Mouse (Mus musculus) forelimb bud, embryonic 11.5 days (tissue): ENCODE data around the gene Gpa33.

Experiments used
- DNase-seq: peaks from one replicate; pipeline ENCODE4 v3.0.0-alpha.2; 2012; ENCODE audit warnings: low read depth, low spot score

Gpa33 gene

GRCm38 (mm10) chr1:166130224-166130860 is at the start of gene Gpa33:
TSS of gene Gpa33 (plus strand) at chr1:166130238.
- DNase-seq, result no peak

- DNase-seq, result no peak
These were observed 41.4 kb upstream of the Gpa33 start for GRCm38 (mm10) chr1:166088446-166089170.

- no peak for DNase-seq
These were observed 40.7 kb upstream of the Gpa33 start for GRCm38 (mm10) chr1:166089337-166089736.

GRCm38 (mm10) chr1:166089739-166090138 is 40.3 kb upstream of the Gpa33 start:
- peak; percentile 48 for DNase-seq

- no peak for DNase-seq
These were observed 39.7 kb upstream of the Gpa33 start for GRCm38 (mm10) chr1:166090306-166090705.

- DNase-seq, result no peak
These were observed 35.6 kb upstream of the Gpa33 start for GRCm38 (mm10) chr1:166094462-166094861.

GRCm38 (mm10) chr1:166098120-166098519 is 31.9 kb upstream of the Gpa33 start:
- DNase-seq, result no peak

- peak; percentile 57 for DNase-seq
These were observed 27.0 kb upstream of the Gpa33 start for GRCm38 (mm10) chr1:166102920-166103608.

GRCm38 (mm10) chr1:166104858-166105257 is 25.2 kb upstream of the Gpa33 start:
- no peak for DNase-seq

- DNase-seq, result no peak
These were observed 24.6 kb upstream of the Gpa33 start for GRCm38 (mm10) chr1:166105464-166105863.

GRCm38 (mm10) chr1:166114986-166115385 is 15.1 kb upstream of the Gpa33 start:
- DNase-seq, result no peak

- DNase-seq, result no peak
These were observed 14.3 kb upstream of the Gpa33 start for GRCm38 (mm10) chr1:166115719-166116118.

GRCm38 (mm10) chr1:166117866-166118639 is 12.0 kb upstream of the Gpa33 start:
- DNase-seq, result peak; percentile 12

- no peak for DNase-seq
These were observed 7.9 kb upstream of the Gpa33 start for GRCm38 (mm10) chr1:166122114-166122513.

GRCm38 (mm10) chr1:166123045-166123444 is 7.0 kb upstream of the Gpa33 start:
- DNase-seq, result no peak

GRCm38 (mm10) chr1:166123751-166124150 is 6.3 kb upstream of the Gpa33 start:
- DNase-seq, result no peak

- DNase-seq, result no peak
These were observed 5.0 kb upstream of the Gpa33 start for GRCm38 (mm10) chr1:166124932-166125593.

GRCm38 (mm10) chr1:166126290-166126689 is 3.7 kb upstream of the Gpa33 start:
- DNase-seq, result no peak

GRCm38 (mm10) chr1:166126795-166127194 is 3.2 kb upstream of the Gpa33 start:
- no peak for DNase-seq

GRCm38 (mm10) chr1:166127719-166128118 is 2.3 kb upstream of the Gpa33 start, which contains the start of gene Dusp27:
TSS of gene Dusp27 (minus strand) at chr1:166127922.
- DNase-seq, result peak; percentile 61

GRCm38 (mm10) chr1:166128551-166128950 is 1.5 kb upstream of the Gpa33 start:
- DNase-seq, result no peak
